Mouse (Mus musculus): ENCODE measurements around the gene Cxcr5.

- TF ChIP-seq CTCF (IDR thresholded peaks at IDR 0.05; ENCODE audit: control insufficient read depth, insufficient read depth, insufficient read length) = no peak
- TF ChIP-seq CEBPB (IDR thresholded peaks at IDR 0.05; ENCODE audit: low read depth) = no peak
- TF ChIP-seq MYOD1 (IDR thresholded peaks at IDR 0.05; ENCODE audit: control insufficient read depth, insufficient read length, low read depth) = no peak
- TF ChIP-seq MAX (IDR thresholded peaks at IDR 0.05) = no peak
These were observed 55.1 kb downstream of the Cxcr5 start for GRCm38 (mm10) chr9:44506566-44506965.

Data from C2C12 (cell line).